Mouse (Mus musculus): ENCODE results near the gene Gm3646. TPM values are rescaled to one million over a fixed set of nuclear protein-coding genes. Genes with fewer than 3 reads are reported as not detected.
A peak's percentile ranks its signal among the peaks of the same experiment; 100 is the strongest.

Gm3646 gene
- polyA plus RNA-seq (2015; fragmentation: Nextera tagmentation; extraction: Ambion mirVana), result not detected in 2 replicates

DNA sequence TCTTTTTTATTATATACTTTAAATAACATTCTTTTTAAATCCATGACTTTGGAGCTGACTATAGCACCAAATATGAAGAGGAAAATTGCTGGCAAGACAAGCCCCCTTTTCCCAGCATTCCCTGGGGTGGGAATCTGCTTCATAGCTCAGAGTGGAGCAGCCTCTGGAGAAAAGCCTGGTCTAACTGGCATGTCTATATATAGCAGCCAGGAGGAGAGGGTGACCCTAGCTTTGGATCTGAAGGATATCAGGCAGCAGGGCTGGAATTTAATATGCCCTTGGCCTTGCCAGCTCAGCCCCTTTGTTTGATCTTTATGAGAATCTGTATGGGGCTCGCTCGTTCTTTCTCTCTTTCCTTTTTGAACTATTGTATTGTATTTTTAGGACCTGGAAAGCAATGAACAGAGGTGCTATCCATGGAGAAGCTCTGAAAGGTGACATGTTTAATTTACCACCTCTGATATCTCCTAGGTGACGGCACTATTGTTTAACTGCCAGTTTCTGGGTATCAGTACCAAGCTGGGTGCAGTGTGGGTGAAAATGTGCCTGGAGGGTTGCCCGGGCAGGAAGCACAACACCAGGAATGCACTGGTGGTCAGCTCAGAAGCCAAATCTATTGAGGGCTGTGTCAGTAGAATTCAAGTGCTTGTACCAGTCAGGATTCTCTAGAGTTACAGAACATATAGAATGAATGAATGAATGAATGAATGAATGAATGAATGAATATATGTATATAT lies at the start of gene Gm3646:
Gene Gm3646 (minus strand): TSS at position 90 of the 737 bp plus-strand sequence.
- 62% methylated on average over 4 of the region's 4 CpGs for WGBS
- H3K27ac ChIP-seq, result no peak within 1 kb of the TSS
- H3K27me3 ChIP-seq, result no peaks in the 10 kb centered on the region
- H3K4me2 ChIP-seq (replicated peaks), result no peak within 1 kb of the TSS
- H3K4me1 ChIP-seq, result peaks cover 11% of the 10 kb centered on the region; the same call in 1 of the 2 replicates
- H3K4me3 ChIP-seq, result no peak within 1 kb of the TSS
- H3K36me3 ChIP-seq, result no peaks in the 10 kb centered on the region
- no peak for ATAC-seq (ENCODE audit: low FRiP score, low read depth)
- H3K9me3 ChIP-seq, result no peaks in the 10 kb centered on the region
- H3K9ac ChIP-seq, result no peak within 1 kb of the TSS

DNA sequence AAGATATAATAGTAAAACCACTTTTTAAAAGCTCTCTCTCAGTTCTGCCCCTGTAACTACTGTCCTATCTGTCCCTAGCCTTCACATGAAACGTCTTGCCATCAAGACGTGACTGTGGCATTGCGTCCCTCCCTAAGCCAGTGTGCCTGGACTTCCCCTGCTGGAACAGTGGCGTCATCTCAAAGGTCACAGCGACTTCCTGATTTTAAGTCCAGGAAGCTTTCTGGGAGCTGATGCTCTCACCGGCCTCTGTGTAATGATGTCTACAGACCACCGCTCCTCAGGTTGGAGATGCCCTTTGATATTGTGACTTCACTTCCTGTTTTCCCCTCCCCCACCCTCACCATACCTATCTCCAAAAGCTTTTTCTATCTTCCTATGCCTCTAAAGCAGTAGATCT lies 41.9 kb upstream of the Gm3646 start:
- Histone ChIP-seq H3K4me1 (no peaks in the 10 kb centered on the region), H3K9me3 (no peaks in the 10 kb centered on the region), H3K27ac (no peak overlapping the region), H3K27me3 (no peaks in the 10 kb centered on the region), H3K9ac (no peak overlapping the region), H3K36me3 (no peaks in the 10 kb centered on the region), H3K4me3 (no peak overlapping the region), H3K4me2 (replicated peaks) (no peak overlapping the region)
- 90% methylated on average over 7 of the region's 7 CpGs for WGBS
- no peak for ATAC-seq (ENCODE audit: low FRiP score, low read depth)

DNA sequence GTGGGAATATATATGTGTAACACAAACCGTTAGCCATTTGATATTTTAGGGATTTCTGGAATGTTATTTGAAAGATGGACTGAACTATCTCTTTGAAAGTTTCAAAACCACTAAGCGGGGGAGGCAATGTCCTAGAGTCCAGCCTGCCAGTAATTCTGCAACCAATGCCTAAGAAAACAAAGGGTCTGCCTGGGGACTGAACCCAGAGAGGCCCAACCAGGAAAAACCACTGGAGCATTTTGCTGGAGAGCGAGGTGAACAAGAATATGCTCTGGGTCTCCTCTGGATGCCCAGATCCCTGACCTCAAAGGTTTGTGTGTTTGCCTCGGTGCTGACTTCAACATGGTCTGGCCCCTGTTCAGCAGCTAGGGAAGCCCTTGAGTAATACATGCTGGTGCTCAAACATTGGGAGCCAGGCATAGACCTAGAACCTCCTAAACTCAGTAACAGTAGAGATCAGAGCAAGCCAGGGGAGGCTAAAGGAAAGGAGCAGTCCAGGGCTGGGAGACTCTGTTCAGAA lies 41.0 kb upstream of the Gm3646 start:
- Histone ChIP-seq H3K36me3 (no peaks in the 10 kb centered on the region), H3K4me1 (no peaks in the 10 kb centered on the region), H3K4me2 (replicated peaks) (no peak overlapping the region), H3K27me3 (no peaks in the 10 kb centered on the region), H3K4me3 (no peak overlapping the region), H3K27ac (no peak overlapping the region; the same call in 1 of the 2 replicates), H3K9me3 (no peaks in the 10 kb centered on the region), H3K9ac (no peak overlapping the region)
- ATAC-seq (ENCODE audit: low FRiP score, low read depth), result no peak
- WGBS, result 70% methylated on average over 4 of the region's 4 CpGs

DNA sequence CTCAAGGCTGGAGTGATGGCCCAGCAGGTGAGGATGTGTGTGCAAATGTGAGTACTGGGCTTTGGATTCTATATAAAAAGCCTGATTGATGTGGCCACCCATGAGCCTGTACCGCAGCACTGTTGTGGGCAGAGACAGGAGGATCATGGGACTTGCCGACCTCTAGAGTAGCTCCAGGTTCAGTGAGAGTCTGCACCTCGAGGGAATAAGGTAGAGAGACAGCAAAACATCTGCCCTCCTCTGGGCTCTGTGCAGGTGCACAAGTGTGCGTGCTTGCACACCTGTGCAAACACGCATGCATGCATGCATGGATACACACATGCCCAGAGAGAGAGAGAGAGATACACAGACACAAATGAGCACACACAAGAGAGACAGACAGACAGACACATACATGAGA lies 38.2 kb upstream of the Gm3646 start:
- no peaks in the 10 kb centered on the region for H3K36me3 ChIP-seq
- H3K4me3 ChIP-seq, result no peak overlapping the region
- H3K9ac ChIP-seq, result no peak overlapping the region
- WGBS, result 87% methylated on average over 5 of the region's 5 CpGs
- H3K4me2 ChIP-seq (replicated peaks), result no peak overlapping the region
- no peaks in the 10 kb centered on the region for H3K9me3 ChIP-seq
- no peak for ATAC-seq (ENCODE audit: low FRiP score, low read depth)
- H3K27ac ChIP-seq, result no peak overlapping the region
- no peaks in the 10 kb centered on the region for H3K27me3 ChIP-seq
- peaks cover 4% of the 10 kb centered on the region; the same call in 1 of the 2 replicates for H3K4me1 ChIP-seq

DNA sequence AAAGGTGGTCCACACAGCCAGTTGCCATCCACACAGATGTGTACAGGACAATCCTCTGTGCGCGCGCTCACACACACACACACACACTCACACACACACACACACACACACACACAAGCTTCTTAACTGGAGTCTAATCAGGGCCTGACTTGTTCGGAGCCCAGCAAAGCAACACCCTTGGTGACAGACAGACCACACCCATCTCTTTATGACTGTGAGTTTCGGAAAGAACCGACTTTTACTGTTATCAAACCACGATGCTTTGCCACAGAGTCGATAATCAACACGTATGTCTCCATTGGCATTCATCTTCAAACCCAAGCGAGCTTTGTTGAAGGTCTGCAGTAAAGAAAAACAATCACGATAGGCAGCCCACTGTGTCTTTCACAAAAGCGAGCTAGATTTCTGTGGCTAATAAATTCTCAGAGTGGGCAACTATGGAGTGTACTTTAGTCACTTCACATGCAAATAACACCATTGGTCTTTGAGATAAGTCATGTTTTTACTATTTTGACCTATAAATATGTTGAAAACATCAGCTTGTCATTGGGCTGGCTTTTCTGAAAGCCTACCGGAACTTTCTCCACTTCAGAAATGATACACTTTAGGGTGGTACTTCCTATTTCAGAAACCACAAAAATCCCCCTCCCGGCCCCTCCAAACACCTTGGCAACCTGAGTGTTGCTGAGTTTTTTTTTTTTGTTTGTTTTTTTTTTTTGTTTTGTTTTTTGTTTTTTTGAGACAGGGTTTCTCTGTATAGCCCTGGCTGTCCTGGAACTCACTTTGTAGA lies 37.3 kb upstream of the Gm3646 start:
- H3K36me3 ChIP-seq, result no peaks in the 10 kb centered on the region
- H3K27me3 ChIP-seq, result no peaks in the 10 kb centered on the region
- H3K9me3 ChIP-seq, result no peaks in the 10 kb centered on the region
- H3K27ac ChIP-seq, result no peak overlapping the region
- no peak overlapping the region for H3K9ac ChIP-seq
- H3K4me2 ChIP-seq (replicated peaks), result no peak overlapping the region
- peaks cover 4% of the 10 kb centered on the region; the same call in 1 of the 2 replicates for H3K4me1 ChIP-seq
- no peak overlapping the region for H3K4me3 ChIP-seq
- 85% methylated on average over 14 of the region's 14 CpGs for WGBS
- ATAC-seq (ENCODE audit: low FRiP score, low read depth), result no peak

DNA sequence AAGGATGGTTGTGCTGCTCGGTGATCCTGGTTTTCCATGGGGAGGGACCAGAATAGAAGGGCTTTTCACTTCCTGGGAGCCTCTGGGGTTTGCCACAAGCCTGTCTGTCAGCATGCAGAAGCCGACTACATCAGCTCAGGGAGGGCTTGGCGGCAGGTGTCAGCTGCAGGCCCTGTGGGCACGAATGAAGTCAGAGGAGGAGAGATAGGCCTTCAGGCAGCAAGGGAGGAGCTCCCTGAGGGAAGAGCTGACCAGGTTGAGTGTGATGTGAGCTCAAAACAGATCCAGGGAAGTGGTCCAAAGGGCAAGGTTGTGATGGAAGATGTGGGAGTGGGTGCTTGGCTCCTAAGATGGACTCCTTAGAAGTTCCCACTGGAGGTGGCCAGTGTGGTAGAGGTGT lies 35.7 kb upstream of the Gm3646 start:
- Histone ChIP-seq H3K4me3 (no peak overlapping the region), H3K9me3 (no peaks in the 10 kb centered on the region), H3K36me3 (no peaks in the 10 kb centered on the region), H3K4me2 (replicated peaks) (no peak overlapping the region), H3K27me3 (no peaks in the 10 kb centered on the region), H3K27ac (no peak overlapping the region), H3K9ac (no peak overlapping the region), H3K4me1 (peaks cover 4% of the 10 kb centered on the region; the same call in 1 of the 2 replicates)
- ATAC-seq (ENCODE audit: low FRiP score, low read depth), result no peak
- 73% methylated on average over 4 of the region's 4 CpGs for WGBS

DNA sequence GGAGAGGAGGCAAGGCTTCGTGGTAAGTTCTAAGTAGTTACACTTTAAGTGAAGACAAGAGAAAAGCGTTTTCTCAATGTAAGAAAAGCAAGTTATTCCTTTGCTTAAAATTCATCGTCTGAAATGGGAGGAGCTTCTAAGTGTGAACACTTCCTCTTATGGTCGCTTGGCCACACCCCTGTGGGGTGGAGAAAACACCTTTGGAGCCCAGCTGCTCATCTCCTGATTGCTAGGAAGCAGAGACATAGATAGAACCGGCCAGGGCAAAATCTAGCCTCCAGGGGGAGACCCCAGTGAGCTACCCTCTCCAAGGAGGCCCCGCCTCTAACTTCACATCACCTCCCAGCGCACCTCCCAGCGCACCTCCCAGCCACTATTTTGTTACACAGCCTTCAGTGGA lies 34.7 kb upstream of the Gm3646 start:
- peaks cover 4% of the 10 kb centered on the region; the same call in 1 of the 2 replicates for H3K4me1 ChIP-seq
- WGBS, result 57% methylated on average over 8 of the region's 8 CpGs
- ATAC-seq (ENCODE audit: low FRiP score, low read depth), result no peak
- no peak overlapping the region for H3K27ac ChIP-seq
- no peak overlapping the region for H3K9ac ChIP-seq
- no peaks in the 10 kb centered on the region for H3K27me3 ChIP-seq
- no peak overlapping the region for H3K4me3 ChIP-seq
- H3K9me3 ChIP-seq, result no peaks in the 10 kb centered on the region
- H3K36me3 ChIP-seq, result no peaks in the 10 kb centered on the region
- H3K4me2 ChIP-seq (replicated peaks), result no peak overlapping the region

DNA sequence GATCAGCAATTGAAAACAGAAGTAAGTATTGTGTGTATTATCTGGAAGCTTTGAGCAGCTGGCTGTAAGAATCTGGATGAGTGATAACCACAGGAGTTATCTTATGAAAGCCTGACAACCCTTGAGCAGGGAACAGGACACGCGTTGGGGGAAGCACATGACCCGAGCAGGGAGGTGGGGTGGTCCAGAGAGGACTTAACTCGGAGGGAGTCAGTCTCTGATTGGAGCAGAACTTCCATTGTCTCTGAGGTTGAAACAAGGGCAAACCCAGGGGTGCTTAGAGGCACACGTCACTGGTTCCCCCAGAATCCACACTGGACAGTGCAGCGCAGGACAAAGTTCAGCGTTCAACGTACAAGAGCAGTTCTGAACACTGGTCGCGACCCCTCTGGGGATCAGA lies 34.1 kb upstream of the Gm3646 start:
- ATAC-seq (ENCODE audit: low FRiP score, low read depth), result peak; percentile 75
- Histone ChIP-seq H3K4me2 (replicated peaks) (0 out of 2 replicates have a peak overlapping the region, but pooled peaks have one; percentile 3), H3K4me1 (peaks cover 4% of the 10 kb centered on the region; the same call in 1 of the 2 replicates), H3K27ac (no peak overlapping the region), H3K4me3 (no peak overlapping the region), H3K9ac (no peak overlapping the region), H3K27me3 (no peaks in the 10 kb centered on the region), H3K36me3 (no peaks in the 10 kb centered on the region), H3K9me3 (no peaks in the 10 kb centered on the region; the same call in 1 of the 2 replicates)
- 66% methylated on average over 10 of the region's 10 CpGs for WGBS

DNA sequence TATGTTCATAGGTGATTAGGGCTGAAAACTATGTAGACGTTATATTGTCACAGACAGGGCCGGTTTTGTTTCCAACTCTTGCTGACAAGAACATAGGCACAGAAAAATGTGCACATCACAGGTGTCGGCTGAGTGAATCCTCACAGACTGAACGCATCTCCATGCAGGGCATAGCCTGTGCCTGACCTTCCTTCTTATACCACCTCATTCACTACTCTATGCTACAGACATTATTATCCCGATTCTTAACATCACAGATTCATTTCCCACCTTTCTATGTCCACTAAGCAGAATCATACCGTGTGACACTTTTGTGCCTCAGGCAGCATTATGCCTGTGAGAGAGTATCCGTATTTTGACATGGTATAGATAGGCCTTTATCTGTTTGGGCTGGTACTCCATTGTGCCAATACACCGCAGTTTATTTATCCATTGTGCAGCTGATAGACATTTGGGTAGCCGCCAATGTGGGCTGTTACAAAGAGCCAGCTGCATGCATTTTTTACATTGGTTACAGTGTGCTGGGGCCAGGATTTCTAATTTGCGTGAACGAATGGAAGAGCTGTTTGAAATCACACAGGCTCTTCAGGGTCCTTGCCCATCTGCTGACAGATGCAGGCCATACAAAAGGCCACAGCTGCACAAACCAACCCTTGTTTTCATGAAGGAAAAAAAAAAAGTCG lies 33.5 kb upstream of the Gm3646 start:
- no peak overlapping the region for H3K27ac ChIP-seq
- H3K9ac ChIP-seq, result no peak overlapping the region
- ATAC-seq (ENCODE audit: low FRiP score, low read depth), result peak; percentile 24; the same call in 1 of the 2 replicates
- peaks cover 4% of the 10 kb centered on the region; the same call in 1 of the 2 replicates for H3K4me1 ChIP-seq
- H3K36me3 ChIP-seq, result no peaks in the 10 kb centered on the region
- no peak overlapping the region for H3K4me2 ChIP-seq (replicated peaks)
- H3K9me3 ChIP-seq, result no peaks in the 10 kb centered on the region; the same call in 1 of the 2 replicates
- H3K27me3 ChIP-seq, result no peaks in the 10 kb centered on the region
- no peak overlapping the region for H3K4me3 ChIP-seq
- WGBS, result 80% methylated on average over 12 of the region's 12 CpGs

DNA sequence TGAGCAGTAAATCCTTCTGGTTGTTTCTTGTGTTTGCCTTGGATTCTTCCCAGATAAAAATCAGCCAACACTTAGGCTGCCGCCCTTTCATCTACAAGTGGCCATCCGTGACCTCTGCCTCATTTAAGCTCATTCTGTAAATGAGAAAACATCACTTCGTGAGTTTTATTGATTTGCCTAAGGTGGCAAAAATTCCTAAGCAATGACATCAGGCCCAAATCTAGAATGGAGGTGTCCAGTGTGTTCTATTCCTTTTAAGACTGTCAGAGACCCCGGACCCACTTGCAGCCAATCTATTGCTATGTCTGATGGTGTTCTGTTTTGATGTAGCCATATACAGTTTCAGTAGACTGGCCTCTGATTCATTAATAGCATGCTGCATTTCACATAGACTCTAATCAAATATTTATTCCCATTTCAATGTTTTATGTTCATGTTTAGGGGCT lies 26.5 kb upstream of the Gm3646 start:
- H3K4me1 ChIP-seq, result peaks cover 23% of the 10 kb centered on the region
- 30% methylated on average over 4 of the region's 4 CpGs for WGBS
- H3K36me3 ChIP-seq, result no peaks in the 10 kb centered on the region
- no peak overlapping the region for H3K27ac ChIP-seq
- H3K9me3 ChIP-seq, result no peaks in the 10 kb centered on the region; the same call in 1 of the 2 replicates
- no peak; the same call in 1 of the 2 replicates for ATAC-seq (ENCODE audit: low FRiP score, low read depth)
- H3K27me3 ChIP-seq, result no peaks in the 10 kb centered on the region
- H3K4me2 ChIP-seq (replicated peaks), result no peak overlapping the region
- H3K4me3 ChIP-seq, result no peak overlapping the region
- no peak overlapping the region for H3K9ac ChIP-seq

DNA sequence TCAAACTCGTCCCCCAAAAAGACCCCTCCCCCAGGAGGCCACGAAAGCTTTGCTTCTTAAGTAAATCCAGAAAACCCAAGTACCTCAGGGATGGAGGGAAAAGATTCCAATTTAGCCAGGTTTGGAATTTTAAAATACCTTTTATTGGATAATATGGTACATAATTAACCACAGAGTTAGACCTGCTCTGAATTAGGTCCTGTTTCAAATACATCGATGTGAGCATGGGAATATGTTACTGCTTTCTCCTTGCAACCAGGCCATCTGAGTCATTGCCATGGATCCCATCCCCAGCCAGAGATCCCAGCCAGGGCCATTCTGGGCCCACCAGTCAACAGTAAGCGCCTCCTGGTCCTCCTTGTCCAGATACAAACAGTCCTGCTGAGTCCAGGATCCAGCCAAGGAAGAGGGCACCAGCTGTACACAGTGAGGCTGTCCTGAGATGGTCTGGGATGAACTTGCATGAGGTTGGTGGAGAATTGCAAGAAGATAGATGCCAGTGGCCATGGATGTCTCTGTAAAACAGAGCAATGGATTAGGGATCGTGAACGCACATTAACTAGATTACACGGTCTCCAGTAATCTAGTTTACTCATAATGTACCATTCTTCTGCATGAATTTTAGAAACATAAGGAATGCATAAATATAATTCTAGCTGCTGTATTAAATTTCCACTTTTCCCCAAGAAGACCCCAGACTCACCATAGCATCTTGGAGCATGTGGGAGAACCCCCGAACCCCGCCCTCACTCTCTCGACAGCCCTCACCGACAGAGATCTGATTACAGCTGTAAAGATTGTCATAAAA lies 25.9 kb upstream of the Gm3646 start:
- H3K9ac ChIP-seq, result no peak overlapping the region
- H3K4me3 ChIP-seq, result no peak overlapping the region
- no peaks in the 10 kb centered on the region for H3K27me3 ChIP-seq
- H3K4me2 ChIP-seq (replicated peaks), result no peak overlapping the region
- H3K27ac ChIP-seq, result no peak overlapping the region
- peaks cover 23% of the 10 kb centered on the region for H3K4me1 ChIP-seq
- 48% methylated on average over 11 of the region's 11 CpGs for WGBS
- no peaks in the 10 kb centered on the region; the same call in 1 of the 2 replicates for H3K9me3 ChIP-seq
- H3K36me3 ChIP-seq, result no peaks in the 10 kb centered on the region
- peak; percentile 78 for ATAC-seq (ENCODE audit: low FRiP score, low read depth)

Data from limb, embryonic 13.5 days (tissue).